Mouse (Mus musculus) B cell, adult 67 days (primary cell): ENCODE data around the gene Lmcd1. TPM values are rescaled to one million over a fixed set of nuclear protein-coding genes. Genes with fewer than 3 reads are reported as not detected.

Experiments used
- total RNA-seq, 2 experiments: library from RNA; stranded (reverse); gene quantifications; 4 replicates each; pipeline ENCODE4 v1.2.4; 2023

Lmcd1 gene
- total RNA-seq = 1 to 10 TPM in 1 of 2 experiments, not detected in 1; 1.1 TPM

GRCm38 (mm10) chr6:112273501-112274205 lies at the start of gene Lmcd1:
Gene Lmcd1 (plus strand): TSS chr6:112273758.

Other genes with a start within 250 kb of the Lmcd1 start
- gene Ssu2, start 114.3 kb downstream of the Lmcd1 start, total RNA-seq = not detected
- not detected for gene Cav3, start 185.7 kb downstream of the Lmcd1 start, total RNA-seq
- not detected for gene Oxtr, start 216.2 kb downstream of the Lmcd1 start, total RNA-seq